Mouse (Mus musculus): ENCODE measurements around the gene Cep70.

- no peak for TF ChIP-seq CTCF (IDR thresholded peaks at IDR 0.05; ENCODE audit: low read depth, low read length)
- no peak for TF ChIP-seq POLR2A (IDR thresholded peaks at IDR 0.05; ENCODE audit: extremely low read depth, insufficient read depth, low read length)
Observed at GRCm38 (mm10) chr9:99339182-99339581, 96.0 kb downstream of the Cep70 start.

Measured in liver, adult 2 months (tissue).